Mouse (Mus musculus): Measurements from ENCODE around the gene 2010003K11Rik.

Gene 2010003K11Rik

DNA sequence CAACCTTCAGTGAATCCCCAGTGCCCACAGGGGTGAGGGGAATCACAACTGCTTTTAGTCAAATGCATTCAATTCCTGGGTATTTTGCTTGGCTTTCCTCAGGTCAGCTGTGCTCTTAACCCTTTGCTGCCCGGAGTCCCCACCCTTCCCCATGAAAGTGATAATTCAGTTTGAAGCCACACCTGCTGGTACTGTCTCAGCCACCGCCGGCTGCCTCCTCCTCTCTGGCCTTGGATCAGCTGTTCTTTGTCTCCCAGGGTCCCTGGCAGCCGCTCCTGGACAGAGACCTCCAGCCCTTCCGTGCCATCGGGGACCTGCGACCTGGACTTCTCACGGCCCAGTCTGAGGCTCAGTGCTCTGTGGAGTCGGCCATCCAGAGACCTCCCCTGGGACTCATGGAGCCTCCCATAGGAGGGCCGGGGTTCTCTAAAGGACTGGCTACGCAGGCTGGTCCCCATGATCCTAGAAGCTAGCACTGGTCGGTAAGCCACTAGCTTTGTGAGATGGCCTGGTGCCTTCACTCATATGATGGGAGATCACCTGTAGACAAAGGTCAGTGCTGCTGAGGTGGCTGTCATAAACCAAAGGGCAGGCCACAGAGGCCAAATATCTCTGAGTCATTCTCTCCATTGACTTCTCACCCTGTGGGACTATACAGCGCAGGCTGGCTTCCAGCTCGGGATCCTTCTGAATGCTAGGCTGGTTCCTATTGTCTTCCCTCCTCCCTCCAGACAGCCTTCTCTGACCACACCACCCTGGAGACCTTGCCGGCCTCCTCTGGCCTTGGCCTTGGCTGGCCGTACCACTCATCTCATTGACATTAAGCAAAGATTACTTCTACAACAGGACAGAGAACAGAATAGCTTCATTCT is at the start of gene 2010003K11Rik:
Gene 2010003K11Rik (minus strand): TSS at position 522 of the 872 bp plus-strand sequence.
- DNase-seq (ENCODE audit: low read depth in 1 of 2, low spot score in 2 of 2) = no peak

DNA sequence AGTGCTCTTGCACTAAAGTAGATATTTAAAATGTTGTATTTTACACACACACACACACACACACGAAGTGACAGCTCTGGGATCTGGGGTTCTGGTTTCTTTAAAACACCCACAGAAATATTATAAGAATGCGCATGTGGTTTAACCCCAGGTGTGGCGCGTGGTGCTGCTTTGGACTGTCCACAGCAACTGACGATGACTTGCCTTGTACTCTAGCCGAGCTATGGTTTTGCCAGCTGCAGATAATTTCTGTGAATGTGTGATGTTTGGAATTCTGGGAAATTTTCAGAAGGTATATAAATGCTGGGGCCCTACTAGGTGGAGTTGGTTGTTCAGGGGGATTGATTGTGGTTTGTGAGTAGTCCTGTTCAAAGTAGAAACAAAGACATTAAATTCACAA is 49.4 kb upstream of the 2010003K11Rik start:
- no peak for DNase-seq (ENCODE audit: low read depth in 1 of 2, low spot score in 2 of 2)

DNA sequence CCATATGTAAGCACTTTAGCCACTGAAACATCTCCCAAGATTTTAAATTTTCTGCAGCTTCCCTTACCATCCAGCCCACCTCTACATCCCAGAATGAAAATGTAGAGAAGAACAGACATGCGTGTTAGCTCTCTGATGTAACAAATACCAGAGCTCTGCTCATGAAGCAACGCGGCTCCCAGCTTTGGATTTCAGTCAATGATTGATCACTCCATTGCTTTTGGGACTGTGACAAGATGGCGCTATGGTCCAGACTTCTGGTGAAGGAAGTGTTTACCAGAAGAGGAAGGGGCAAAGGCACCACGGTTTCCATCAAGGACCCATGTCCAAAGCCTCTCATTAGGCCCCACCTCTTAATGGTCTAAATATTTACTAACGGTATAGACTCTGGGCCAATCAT is 47.5 kb upstream of the 2010003K11Rik start:
- DNase-seq (ENCODE audit: low read depth in 1 of 2, low spot score in 2 of 2) = no peak

DNA sequence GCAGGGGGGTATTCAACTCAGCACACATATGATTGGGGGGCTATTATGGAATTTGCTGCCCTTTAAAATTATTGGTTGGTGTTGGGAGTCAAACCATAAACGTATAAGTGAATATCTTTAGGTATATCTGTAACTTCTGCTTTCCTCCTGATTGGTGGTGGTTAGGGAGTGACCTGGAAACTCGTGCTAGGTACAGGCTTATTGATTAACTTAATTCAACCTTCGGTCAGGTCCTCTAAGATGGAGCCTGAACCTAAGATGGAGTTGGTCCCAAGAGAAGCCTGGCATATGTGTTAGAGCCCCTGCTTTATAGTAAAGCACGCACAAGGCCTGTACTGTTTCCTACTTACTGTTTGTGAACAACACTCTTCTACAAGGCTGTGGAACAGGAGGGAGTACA is 46.7 kb upstream of the 2010003K11Rik start:
- no peak for DNase-seq (ENCODE audit: low read depth in 1 of 2, low spot score in 2 of 2)

DNA sequence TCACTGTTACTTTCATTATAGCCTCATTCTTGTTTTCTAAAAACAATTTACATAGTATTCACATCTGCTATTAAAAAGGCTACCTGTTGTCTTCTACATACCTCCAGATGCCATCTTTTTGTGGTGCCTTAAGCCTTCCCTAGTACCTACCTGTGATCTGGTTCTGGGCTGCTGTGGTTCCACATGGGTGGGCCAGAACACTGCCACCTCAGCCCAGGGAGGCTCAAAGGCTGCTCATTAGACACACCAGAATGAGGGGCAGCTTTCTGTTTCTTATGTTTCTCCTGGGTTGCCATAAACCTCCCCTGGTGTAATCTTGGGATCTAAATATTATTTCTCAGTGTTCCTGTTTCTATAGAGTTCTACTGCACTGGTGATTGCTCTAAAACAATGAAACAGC is 43.7 kb upstream of the 2010003K11Rik start:
- no peak for DNase-seq (ENCODE audit: low read depth in 1 of 2, low spot score in 2 of 2)

DNA sequence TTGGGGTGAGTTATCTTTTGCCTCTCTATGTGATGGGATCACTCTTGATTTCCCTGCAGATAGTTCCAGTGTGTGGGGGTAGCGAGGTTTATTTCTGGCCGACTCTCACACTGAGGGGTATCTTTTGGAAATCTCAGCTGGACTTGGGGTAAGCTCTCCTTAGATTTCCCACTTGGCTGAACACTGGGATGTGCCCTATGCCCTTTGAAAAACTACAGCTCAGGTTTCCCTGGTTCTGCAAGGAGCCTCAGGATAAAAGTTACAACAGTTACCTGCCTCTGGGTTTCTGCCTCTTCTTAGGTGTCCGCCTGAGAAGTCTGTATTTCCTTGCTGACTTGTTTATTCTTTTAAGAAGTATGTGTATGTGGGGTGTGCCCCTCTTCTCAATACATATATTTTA is 42.6 kb upstream of the 2010003K11Rik start:
- no peak for DNase-seq (ENCODE audit: low read depth in 1 of 2, low spot score in 2 of 2)

DNA sequence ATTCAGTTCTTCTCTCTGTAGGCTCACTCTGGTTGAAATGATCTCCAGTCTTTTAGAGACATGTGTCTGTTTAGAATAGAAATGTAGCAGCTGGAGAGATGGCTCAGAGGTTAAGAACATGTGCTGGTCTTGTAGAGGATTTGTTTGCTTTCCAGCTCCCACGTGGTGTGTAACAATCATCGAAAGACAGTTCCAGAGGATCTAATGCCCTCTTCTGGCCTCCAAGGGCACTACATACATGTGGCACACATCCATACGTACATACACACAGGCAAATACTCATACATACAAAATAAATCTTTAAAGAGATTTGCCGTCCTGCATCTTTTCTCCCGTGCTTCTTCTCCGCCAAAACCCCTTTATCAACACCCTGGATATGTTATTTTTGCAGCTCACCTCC is 41.9 kb upstream of the 2010003K11Rik start:
- DNase-seq (ENCODE audit: low read depth in 1 of 2, low spot score in 2 of 2) = no peak

DNA sequence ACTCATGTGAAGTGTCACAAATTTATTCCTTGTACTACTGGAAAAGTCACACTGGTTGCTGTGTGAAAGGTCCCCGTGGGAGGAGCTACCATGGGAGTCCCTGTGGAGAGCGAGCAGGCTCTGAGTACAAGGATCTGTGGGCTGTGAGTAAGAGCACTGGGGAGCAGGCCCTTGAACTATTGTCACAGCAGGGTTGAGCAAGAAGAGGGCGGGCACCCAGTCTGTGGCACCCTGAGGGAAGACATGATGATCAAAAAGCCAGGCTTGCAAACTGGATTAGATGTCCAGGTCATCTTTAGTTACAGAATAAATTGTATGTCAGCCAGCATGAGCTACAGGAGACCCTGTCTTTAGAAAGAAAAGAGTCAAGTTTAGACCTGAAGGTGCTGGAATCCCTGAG is 38.2 kb upstream of the 2010003K11Rik start:
- no peak for DNase-seq (ENCODE audit: low read depth in 1 of 2, low spot score in 2 of 2)

DNA sequence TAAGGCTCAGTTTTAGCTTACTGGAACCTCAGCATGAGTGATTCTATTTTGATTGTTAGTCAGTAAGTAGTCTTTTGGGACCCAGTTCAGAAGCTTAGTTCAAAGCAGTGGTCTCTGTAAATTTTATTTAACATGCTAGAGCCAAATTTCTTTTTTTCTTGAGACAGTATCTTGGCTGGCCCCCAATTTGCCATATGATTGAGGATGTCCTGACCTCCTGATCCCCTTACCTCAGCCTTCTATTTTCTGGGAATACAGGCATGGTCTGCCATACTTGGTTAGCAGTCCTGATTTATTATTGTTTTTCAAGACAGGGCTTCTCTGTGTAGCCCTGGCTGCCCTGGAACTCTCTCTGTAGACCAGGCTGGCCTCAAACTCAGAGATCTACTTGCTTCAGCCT is 37.5 kb upstream of the 2010003K11Rik start:
- no peak for DNase-seq (ENCODE audit: low read depth in 1 of 2, low spot score in 2 of 2)

DNA sequence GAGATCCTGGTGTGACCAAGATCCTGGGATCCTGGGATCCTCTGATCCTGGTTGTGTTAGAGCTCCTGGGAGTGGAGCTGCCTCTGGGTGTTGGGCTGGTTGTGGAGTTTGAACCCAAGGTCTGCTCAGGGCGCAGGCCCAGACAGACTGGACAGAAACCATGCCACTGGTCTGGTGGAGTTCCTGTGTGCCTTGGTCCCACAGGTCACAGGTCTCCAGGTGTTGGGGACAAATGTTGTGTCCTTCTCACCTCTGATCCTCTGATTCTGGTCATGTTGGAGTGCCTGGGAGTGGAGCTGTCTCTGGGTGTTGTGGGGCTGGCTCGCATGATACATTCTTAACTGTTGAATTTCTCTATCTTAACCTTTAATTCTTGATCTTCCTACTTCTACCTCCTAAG is 36.3 kb upstream of the 2010003K11Rik start:
- DNase-seq (ENCODE audit: low read depth in 1 of 2, low spot score in 2 of 2) = no peak

DNA sequence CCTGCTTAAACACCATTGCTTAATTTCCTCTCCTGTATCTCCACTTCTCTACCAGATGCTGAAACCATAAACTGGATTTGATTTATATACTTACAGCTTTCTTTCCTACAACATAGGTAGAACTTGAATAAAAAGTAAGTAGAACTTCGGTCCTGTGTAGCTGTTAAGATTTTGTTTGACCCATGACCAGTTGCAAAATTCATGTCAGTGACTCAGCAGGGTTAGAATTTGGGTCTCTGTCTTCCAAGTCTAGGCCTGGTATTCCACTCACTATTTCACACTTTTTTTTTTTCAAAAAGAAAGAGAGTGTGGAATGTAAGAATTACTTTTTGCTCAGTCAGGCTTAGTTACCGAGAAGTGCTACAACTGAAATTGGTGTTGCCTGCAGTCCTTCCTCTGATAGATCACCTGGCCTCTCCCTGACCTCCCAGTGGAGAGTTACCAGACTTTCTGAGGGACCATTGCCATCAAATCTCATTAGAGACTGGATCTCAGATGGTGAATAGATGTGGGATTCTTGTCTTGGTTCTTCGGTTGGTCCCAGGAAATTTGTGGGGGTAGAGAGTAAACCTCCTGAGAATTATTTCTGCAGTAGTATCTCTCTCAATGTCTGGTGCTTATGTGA is 23.2 kb upstream of the 2010003K11Rik start:
- no peak for DNase-seq (ENCODE audit: low read depth in 1 of 2, low spot score in 2 of 2)

DNA sequence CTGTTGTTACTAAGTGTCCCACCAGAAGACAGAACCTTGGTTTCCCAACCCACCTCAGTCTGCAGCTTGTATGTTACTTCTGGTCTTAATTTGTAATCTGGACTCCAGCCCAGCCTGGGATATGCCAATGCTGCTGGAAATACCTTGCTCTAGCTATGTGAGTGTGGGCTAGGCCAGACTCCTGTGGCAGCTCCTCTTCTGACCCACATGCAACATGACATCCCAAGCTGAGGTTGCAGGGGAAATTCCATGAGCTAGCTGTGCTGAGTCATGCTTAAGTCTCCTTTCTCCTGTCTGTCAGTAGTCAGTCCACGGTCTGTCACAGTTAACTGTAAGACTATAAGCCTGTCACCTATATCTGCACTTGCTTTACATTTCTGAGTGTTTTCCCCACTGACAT is 19.1 kb upstream of the 2010003K11Rik start:
- DNase-seq (ENCODE audit: low read depth in 1 of 2, low spot score in 2 of 2) = no peak

DNA sequence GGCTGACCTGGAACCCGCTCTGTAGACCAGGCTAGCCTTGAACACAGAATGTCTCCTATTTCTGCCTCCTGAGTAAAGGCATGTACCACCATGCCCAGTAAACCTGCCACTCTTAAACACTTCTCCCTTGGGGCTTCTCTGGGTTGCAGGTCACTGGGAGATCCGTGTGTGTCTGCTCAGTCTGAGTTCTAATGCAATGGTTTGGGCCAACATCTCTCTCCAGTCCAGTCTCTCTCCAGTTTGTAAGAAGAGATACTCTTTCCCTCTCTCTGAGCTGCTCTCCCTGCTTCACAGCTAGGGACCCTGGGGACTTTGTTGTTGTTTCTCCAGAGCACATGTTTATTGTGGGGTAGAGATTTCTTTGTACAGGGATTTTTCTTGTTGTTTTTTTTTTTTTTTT is 17.9 kb upstream of the 2010003K11Rik start:
- no peak for DNase-seq (ENCODE audit: low read depth in 1 of 2, low spot score in 2 of 2)

DNA sequence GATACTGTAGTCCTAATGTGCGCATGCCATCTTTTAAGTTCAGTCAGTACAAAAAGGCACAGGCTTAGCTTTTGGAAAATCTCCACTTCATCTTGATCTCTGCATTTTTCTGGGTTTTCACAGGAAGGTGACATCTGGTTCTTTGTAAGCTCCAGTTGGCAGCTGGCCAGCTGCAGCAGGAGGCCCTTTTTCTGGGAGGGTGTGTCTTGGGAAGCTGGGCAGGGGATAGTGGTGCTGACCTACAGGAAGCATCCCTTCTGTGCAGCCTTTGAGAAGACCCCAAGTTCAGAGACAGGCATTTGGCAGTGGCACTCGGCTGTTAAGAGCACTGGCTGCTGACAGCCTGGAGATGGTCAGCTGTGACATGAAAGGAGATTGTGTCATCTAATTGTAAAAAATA is 17.4 kb upstream of the 2010003K11Rik start:
- no peak for DNase-seq (ENCODE audit: low read depth in 1 of 2, low spot score in 2 of 2)

DNA sequence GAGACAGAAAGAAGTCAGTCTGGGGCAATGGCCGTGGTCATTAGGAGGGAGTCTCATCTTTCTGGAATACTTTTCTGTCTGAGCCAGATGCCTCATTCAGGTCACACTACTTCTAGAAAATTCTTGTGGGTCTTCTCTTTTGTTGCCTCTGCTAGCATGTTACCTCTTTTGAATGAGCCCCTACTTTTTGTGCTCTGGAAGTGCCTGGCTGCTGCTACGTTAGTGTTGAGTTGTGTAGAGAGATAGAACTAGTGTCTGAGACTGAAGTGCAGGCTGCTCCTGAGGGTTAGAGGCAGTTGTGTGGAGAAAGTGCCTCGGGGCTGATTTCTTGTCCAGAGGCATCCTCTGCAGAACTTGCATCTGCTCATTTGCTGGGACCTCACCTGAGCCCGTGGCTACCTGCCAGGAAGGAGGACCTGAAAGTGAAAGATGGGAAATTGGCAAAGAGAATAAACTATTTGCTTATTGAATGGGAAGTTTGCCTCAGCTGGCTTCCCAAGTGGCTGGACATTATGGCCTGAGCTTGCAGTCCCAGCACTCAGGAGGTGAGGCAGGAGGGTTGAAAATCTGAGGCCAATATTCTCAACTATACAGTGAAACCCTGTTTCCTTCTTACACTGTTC is 15.0 kb upstream of the 2010003K11Rik start:
- DNase-seq (ENCODE audit: low read depth in 1 of 2, low spot score in 2 of 2) = no peak

DNA sequence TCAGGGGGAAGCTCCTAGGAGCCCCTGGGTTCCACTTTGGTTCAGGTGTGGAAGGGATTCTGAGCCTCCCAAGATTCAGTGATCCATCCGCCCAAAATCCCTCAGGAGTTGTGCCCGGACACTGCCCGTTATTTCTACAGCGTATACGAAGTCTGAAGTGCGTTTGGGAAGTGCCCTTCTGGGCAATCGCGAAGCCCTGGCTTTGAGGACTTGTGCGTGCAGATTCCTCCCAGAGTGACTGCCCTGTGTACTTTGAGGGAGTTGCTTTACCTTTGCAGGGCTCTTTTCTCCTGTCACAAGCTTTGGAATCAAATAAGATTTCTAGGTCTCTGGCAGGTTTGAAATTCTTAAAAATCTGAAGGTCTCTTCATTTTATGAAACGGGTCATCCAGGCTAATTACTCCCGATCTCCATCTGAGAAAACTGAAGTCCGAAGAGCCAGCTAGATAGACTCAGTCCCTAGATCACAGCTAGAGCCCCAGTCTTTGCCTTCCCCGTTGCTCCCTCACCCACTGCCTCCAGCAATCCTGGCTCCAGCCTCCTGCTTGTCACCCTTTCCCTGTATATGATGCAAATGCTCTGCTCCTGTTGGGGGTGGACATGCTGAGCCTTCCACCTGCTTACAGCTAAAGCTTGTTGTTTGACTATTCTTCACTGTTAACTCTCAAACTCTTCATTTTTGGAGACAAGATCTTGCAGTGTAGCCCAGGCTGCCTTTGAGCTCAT is 12.9 kb upstream of the 2010003K11Rik start:
- no peak for DNase-seq (ENCODE audit: low read depth in 1 of 2, low spot score in 2 of 2)

DNA sequence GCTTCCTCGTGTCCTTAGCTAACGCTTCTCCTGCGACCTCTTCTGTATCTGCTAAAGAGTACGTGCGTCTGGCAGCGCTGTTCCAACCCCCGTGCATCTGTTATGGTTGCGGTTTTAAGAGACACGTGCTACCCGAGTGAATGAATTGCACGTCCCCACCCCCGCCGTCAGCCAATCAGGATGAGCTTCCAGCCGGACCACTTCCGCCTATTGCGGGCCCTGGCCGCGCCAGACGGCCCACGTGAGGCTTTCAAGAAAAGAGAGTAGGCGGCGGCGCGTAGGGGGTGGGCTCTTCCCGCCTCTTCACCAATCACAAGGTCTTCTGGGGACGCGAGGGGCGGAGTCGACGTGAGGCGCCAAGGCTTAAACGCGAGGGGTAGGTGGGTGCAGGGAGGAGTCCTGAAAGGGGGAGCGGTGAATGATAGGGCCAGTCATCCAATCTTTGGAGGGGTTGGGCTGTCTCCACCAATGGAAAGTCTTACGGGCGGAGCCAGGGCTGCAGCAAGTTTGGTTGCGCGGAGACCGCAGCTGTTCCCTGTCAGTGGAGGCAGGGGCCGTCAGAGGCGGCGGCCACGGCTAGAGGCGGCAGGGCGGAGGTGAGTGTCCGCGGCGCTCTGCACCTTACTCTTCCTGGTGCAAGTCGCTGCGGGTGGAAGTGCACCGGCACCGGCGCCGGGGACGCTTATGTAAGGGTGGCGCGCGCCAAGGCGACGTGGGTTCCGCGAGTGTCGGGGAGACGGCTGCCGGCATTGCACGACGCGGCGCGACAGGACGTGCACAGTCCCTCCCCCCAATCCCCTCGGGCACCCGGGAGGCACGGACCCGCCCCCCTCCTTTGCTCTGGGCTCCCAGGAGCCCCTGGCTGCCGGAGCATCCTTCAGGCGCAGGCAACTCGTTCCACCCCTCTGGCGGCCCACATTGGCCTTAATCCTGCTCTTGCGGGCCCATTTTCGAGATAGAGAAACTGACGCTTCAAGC is 11.9 kb upstream of the 2010003K11Rik start, which contains the start of gene Pcx:
Gene Pcx (plus strand): TSS at position 487 of the 978 bp plus-strand sequence.
- DNase-seq (ENCODE audit: low read depth in 1 of 2, low spot score in 2 of 2) = peak; percentile 98 to 99

DNA sequence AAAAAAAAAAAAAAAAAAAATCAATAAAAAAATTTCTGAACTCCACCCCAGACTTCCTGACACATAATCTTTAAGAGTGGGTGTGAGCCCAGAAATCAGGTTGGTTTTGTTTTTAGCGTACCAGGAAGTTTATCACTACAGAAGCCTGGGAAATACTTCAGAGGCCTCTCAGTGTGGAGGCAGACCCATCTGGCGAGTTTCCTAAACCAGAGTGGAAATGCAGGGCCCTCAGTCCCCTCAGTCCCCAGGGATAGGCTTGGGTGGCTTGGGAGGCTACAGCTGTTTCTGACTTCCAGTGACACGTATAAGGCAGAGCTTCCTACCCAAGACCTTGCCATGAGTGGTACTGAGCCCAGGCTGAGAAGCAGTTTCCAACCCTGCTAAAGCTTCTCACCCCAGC is 9.4 kb upstream of the 2010003K11Rik start:
- DNase-seq (ENCODE audit: low read depth in 1 of 2, low spot score in 2 of 2) = no peak

DNA sequence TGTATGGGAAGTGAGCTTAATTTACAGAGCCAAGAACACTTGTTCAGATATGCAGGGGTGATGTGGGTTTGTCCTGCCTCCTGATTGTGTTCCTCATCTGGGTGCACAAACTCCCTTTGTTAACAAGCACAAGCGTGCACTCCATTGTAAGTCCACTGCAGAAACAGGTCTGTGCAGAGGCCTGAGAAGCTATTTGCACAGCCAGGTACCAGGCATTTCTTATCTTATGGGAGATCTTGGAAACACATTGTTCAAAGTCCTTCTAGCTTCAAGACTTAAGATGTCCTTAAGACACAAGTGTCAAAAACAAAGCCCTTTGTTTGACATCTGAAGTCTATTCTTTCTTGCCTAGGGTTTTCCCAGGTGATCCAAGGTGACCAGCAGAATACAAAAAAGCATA is 6.4 kb upstream of the 2010003K11Rik start:
- DNase-seq (ENCODE audit: low read depth in 1 of 2, low spot score in 2 of 2) = no peak

DNA sequence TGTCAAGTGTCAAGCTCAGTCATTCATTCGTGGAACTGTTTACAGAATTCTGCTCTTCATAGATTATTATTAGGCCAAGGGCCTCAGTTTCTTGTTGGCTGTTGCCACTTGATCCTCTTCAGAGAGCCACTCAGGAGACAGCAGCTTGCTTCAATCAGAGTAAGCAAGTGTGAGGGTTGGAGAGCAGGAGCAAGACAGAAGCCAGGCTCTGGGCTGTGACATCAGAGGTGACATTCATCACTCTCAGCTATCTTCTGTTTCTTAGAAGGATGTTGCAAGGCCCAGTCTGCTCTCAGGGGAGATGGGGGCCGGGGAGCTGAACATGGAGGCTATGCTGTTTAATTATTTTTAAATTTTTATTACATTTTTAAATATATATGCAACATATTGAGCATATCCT is 4.3 kb upstream of the 2010003K11Rik start:
- no peak for DNase-seq (ENCODE audit: low read depth in 1 of 2, low spot score in 2 of 2)

All from monocyte, adult 2 months (primary cell).